Comparison of ENCODE assay signal across 8 mouse cellular contexts in genomic region chr16:60605061-60605831, GRCm38 (mm10). TPM values are rescaled to one million over a fixed set of nuclear protein-coding genes. Genes with fewer than 3 reads are reported as not detected.
DNase-seq lines count a peak whose midpoint lies in the region; ATAC-seq and TF ChIP-seq lines count a peak whose summit lies in the region.
"Had no signal": no experiment of that assay in that cellular context is flagged by ENCODE, and none has a peak within 500 bp of the region (broad histone marks: within the 10 kb centered on the region; RNA-seq: fewer than 3 reads in every experiment).

Gene Epha6, minus strand, starts transcription at chr16:60605531.

- no peaks in the 10 kb centered on the region for H3K9me3 ChIP-seq in embryonic facial prominence, embryonic 15.5 days (replicated peaks)
- H3K9me3 ChIP-seq in midbrain, embryonic 11.5 days (ENCODE audit: control insufficient read depth, low read length) = no peaks in the 10 kb centered on the region
- H3K9me3 ChIP-seq in stomach, postnatal 0 days (ENCODE audit: control insufficient read depth, low read length) = no peaks in the 10 kb centered on the region

- H3K9ac ChIP-seq in embryonic facial prominence, embryonic 15.5 days = no peak within 1 kb of the TSS
- peak within 1 kb of the TSS; percentile 59 for H3K9ac ChIP-seq in midbrain, embryonic 11.5 days (ENCODE audit: low read length)
- no peak within 1 kb of the TSS for H3K9ac ChIP-seq in stomach, postnatal 0 days (ENCODE audit: low read length)

- ATAC-seq in embryonic facial prominence, embryonic 15.5 days (ENCODE audit: insufficient number of reproducible peaks, low FRiP score, low TSS enrichment, low read depth) = no peak
- ATAC-seq in midbrain, embryonic 11.5 days (ENCODE audit: low FRiP score) = peak; percentile 80
- ATAC-seq in stomach, postnatal 0 days (ENCODE audit: low FRiP score, low TSS enrichment) = peak; percentile 45; the same call in 1 of the 2 replicates

- no peaks in the 10 kb centered on the region for H3K36me3 ChIP-seq in embryonic facial prominence, embryonic 15.5 days
- no peaks in the 10 kb centered on the region for H3K36me3 ChIP-seq in midbrain, embryonic 11.5 days (ENCODE audit: control insufficient read depth, insufficient read depth, low read length)
- no peaks in the 10 kb centered on the region for H3K36me3 ChIP-seq in stomach, postnatal 0 days (ENCODE audit: control insufficient read depth, insufficient read depth, low read length)

- no peak for TF ChIP-seq CTCF in stomach, postnatal 0 days (IDR thresholded peaks at IDR 0.05; ENCODE audit: low read depth)

- peaks cover 21% of the 10 kb centered on the region for H3K4me1 ChIP-seq in embryonic facial prominence, embryonic 15.5 days
- H3K4me1 ChIP-seq in midbrain, embryonic 11.5 days (ENCODE audit: control insufficient read depth, insufficient read depth, low read length) = 0 out of 2 replicates have a peak, but pooled peaks cover 2% of the 10 kb centered on the region
- 0 out of 2 replicates have a peak, but pooled peaks cover 2% of the 10 kb centered on the region for H3K4me1 ChIP-seq in stomach, postnatal 0 days (replicated peaks; ENCODE audit: control insufficient read depth, insufficient read depth)

- peak; percentile 3 for DNase-seq in ovary, postnatal 10 days (ENCODE audit: low spot score)
- no peak for DNase-seq in ovary, adult 18-20 months (ENCODE audit: low spot score)
- DNase-seq in layer of hippocampus, adult 18-20 months (ENCODE audit: low spot score in 2 of 2) = peak; percentile 59 to 72
- peak; percentile 95 for DNase-seq in midbrain, embryonic 11.5 days (ENCODE audit: low spot score, missing footprints)
- DNase-seq in stomach, postnatal 0 days (ENCODE audit: low spot score) = peak; percentile 16
- DNase-seq in spleen, adult 12 weeks (ENCODE audit: low spot score) = no peak

- under 1% methylated on average over 44 of the region's 45 CpGs for WGBS in embryonic facial prominence, embryonic 15.5 days
- under 1% methylated on average over 45 of the region's 45 CpGs for WGBS in midbrain, embryonic 11.5 days
- under 1% methylated on average over 44 of the region's 45 CpGs for WGBS in stomach, postnatal 0 days

- peak within 1 kb of the TSS; percentile 89 for H3K4me2 ChIP-seq in embryonic facial prominence, embryonic 15.5 days (replicated peaks)
- peak within 1 kb of the TSS; percentile 95 for H3K4me2 ChIP-seq in midbrain, embryonic 11.5 days
- H3K4me2 ChIP-seq in stomach, postnatal 0 days (replicated peaks; ENCODE audit: low read depth) = peak within 1 kb of the TSS; percentile 50

- H3K27me3 ChIP-seq in embryonic facial prominence, embryonic 15.5 days = peaks cover 29% of the 10 kb centered on the region
- peaks cover 9% of the 10 kb centered on the region for H3K27me3 ChIP-seq in midbrain, embryonic 11.5 days (ENCODE audit: control insufficient read depth, insufficient read depth, low read length)
- H3K27me3 ChIP-seq in stomach, postnatal 0 days (ENCODE audit: control insufficient read depth, insufficient read depth, low read length) = peaks cover 3% of the 10 kb centered on the region; the same call in 1 of the 2 replicates

- H3K4me3 ChIP-seq in embryonic facial prominence, embryonic 15.5 days (replicated peaks) = peak within 1 kb of the TSS; percentile 46
- peak within 1 kb of the TSS; percentile 47 for H3K4me3 ChIP-seq in midbrain, embryonic 11.5 days (ENCODE audit: low read depth, low read length)
- H3K4me3 ChIP-seq in stomach, postnatal 0 days (ENCODE audit: low read depth, low read length) = peak within 1 kb of the TSS; percentile 31

- TF ChIP-seq EP300 in stomach, postnatal 0 days (optimal IDR thresholded peaks at IDR 0.05) = no peak

- no peak within 1 kb of the TSS for H3K27ac ChIP-seq in embryonic facial prominence, embryonic 15.5 days (replicated peaks)
- H3K27ac ChIP-seq in midbrain, embryonic 11.5 days (ENCODE audit: low read depth, low read length) = no peak within 1 kb of the TSS
- H3K27ac ChIP-seq in stomach, postnatal 0 days (replicated peaks) = no peak within 1 kb of the TSS

RNA-seq across cellular contexts. Expression of gene Epha6, which starts in this region (rescaled TPM):
- 0.59 and 0.77 TPM in 2 replicates for polyA plus RNA-seq in embryonic facial prominence, embryonic 15.5 days (2015; fragmentation: Nextera tagmentation; extraction: Ambion mirVana)
- total RNA-seq in layer of hippocampus, adult 18-20 months (2021) = 100 to 1,000 TPM; 147 to 189 TPM
- 1.4 TPM in 2 replicates for polyA plus RNA-seq in midbrain, embryonic 11.5 days (2014; fragmentation: Nextera tagmentation; extraction: Ambion mirVana)
- 0.08 and 0.28 TPM in 2 replicates for polyA plus RNA-seq in stomach, postnatal 0 days (2015; fragmentation: Nextera tagmentation; extraction: Ambion mirVana)
- polyA plus RNA-seq: small intestine, adult 2 months had no signal

Comparison
In these comparisons a context has a peak if more than half of its experiments do, and no peak if none do; other contexts are left out.
1. DNase-seq: peak in ovary, postnatal 10 days (single experiment), layer of hippocampus, adult 18-20 months (2 of 2) and midbrain, embryonic 11.5 days (single experiment); none in ovary, adult 18-20 months (single experiment) and spleen, adult 12 weeks (single experiment).
2. Peak in DNase-seq, ATAC-seq, H3K4me3 ChIP-seq and H3K4me2 ChIP-seq in stomach, postnatal 0 days; RNA of the gene not detected or under 1 TPM.
3. Peak in every context shown above with its lines, with median percentiles within 50 percentile points of each other: H3K4me2 ChIP-seq and H3K4me3 ChIP-seq.